Comparison of ENCODE assay signal across 9 mouse cellular contexts in the genomic region with DNA sequence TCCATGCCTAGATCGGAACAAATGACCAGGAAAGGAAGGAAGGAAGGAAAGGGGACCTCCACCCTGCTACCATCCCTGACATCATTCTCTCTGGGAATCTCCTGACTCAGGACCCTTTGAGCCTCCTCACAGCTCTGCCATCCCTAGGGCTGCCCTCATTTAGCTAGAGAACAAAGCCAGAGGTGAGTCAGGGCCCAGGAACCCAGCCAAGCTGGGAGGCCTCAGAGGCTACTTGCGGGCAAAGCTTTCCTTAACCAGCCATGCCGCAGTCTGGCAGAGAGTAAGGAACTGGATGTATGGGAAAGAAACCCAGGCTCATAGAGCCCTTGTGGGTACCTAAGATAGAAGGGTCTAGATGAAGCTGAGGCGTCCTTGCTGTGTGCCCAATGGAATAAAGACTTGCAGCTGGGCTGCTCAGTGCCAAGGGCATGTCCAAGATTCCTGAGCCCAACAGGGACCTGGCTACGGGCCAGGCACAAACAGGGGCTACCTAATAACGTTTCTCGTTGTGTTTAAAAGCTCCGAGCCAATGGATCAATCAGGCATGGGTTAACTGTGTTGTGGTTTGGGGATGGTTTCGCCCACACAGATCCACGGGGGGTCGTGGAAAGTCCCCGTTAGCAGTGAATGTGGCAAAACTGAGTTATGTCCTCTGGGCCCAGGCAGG. TPM values are rescaled to one million over a fixed set of nuclear protein-coding genes. Genes with fewer than 3 reads are reported as not detected.
DNase-seq lines count a peak whose midpoint lies in the region; ATAC-seq and TF ChIP-seq lines count a peak whose summit lies in the region.
"Had no signal": no experiment of that assay in that cellular context is flagged by ENCODE, and none has a peak within 500 bp of the region (broad histone marks: within the 10 kb centered on the region; RNA-seq: fewer than 3 reads in every experiment).

No protein-coding gene starts in this region.

- no peak for TF ChIP-seq POLR2A in heart, adult 2 months (IDR thresholded peaks at IDR 0.05; ENCODE audit: insufficient read depth, low read depth, low read length)

- ATAC-seq in embryonic facial prominence, embryonic 13.5 days (ENCODE audit: insufficient number of reproducible peaks, insufficient read depth, low FRiP score, low TSS enrichment, low read depth), result no peak
- no peak for ATAC-seq in intestine, embryonic 16.5 days

- no peak overlapping the region for H3K9ac ChIP-seq in heart, adult 2 months (ENCODE audit: low read depth, low read length)
- no peak overlapping the region for H3K9ac ChIP-seq in embryonic facial prominence, embryonic 13.5 days
- H3K9ac ChIP-seq in intestine, embryonic 16.5 days (ENCODE audit: low read depth, low read length), result no peak overlapping the region

- H3K27me3 ChIP-seq in heart, adult 2 months (ENCODE audit: control insufficient read depth, insufficient read depth, low read length), result no peaks in the 10 kb centered on the region
- H3K27me3 ChIP-seq in embryonic facial prominence, embryonic 13.5 days, result no peaks in the 10 kb centered on the region
- H3K27me3 ChIP-seq in intestine, embryonic 16.5 days (replicated peaks; ENCODE audit: control insufficient read depth, insufficient read depth, low read length), result no peaks in the 10 kb centered on the region

- no peak overlapping the region for H3K4me2 ChIP-seq in embryonic facial prominence, embryonic 13.5 days
- H3K4me2 ChIP-seq in intestine, embryonic 16.5 days (ENCODE audit: low read depth, low read length), result no peak overlapping the region

- no peak for TF ChIP-seq EP300 in heart, adult 2 months (IDR thresholded peaks at IDR 0.05; ENCODE audit: insufficient read depth, low read depth, low read length)

- no peaks in the 10 kb centered on the region for H3K79me2 ChIP-seq in heart, adult 2 months (replicated peaks; ENCODE audit: control insufficient read depth, insufficient read depth, low read length)

- 46% methylated on average over 12 of the region's 12 CpGs for WGBS in heart, adult 2 months
- 50% methylated on average over 12 of the region's 12 CpGs for WGBS in embryonic facial prominence, embryonic 13.5 days
- 66% methylated on average over 12 of the region's 12 CpGs for WGBS in intestine, embryonic 16.5 days

- TF ChIP-seq CTCF in heart, adult 2 months (IDR thresholded peaks at IDR 0.05), result no peak

- no peaks in the 10 kb centered on the region for H3K9me3 ChIP-seq in embryonic facial prominence, embryonic 13.5 days
- H3K9me3 ChIP-seq in intestine, embryonic 16.5 days (ENCODE audit: control insufficient read depth, low read length), result no peaks in the 10 kb centered on the region
- H3K9me3 ChIP-seq: G1E had no signal

- peak; percentile 64 to 78 for DNase-seq in heart, adult 2 months
- no peak for DNase-seq in heart, adult 8-10 months (ENCODE audit: low spot score)
- peak; percentile 94 for DNase-seq in MN1 (ENCODE audit: low spot score)
- DNase-seq in natural killer cell, adult 2 months (ENCODE audit: low spot score in 2 of 2), result no peak
- DNase-seq in spleen, postnatal 10 days (ENCODE audit: low spot score in 2 of 2), result no peak
- DNase-seq in frontal cortex, postnatal 14 days (ENCODE audit: low spot score in 2 of 2), result no peak

- no peak overlapping the region for H3K4me3 ChIP-seq in heart, adult 2 months
- no peak overlapping the region for H3K4me3 ChIP-seq in embryonic facial prominence, embryonic 13.5 days
- H3K4me3 ChIP-seq in intestine, embryonic 16.5 days (ENCODE audit: low read length), result no peak overlapping the region

- intact Hi-C loops in heart, adult 2 months (cut with DNase I), result loop anchor here (2.0 kb wide), 1 partner anchor 27 kb away; no protein-coding TSS in a partner anchor

- peak overlapping the region; percentile 43 for H3K27ac ChIP-seq in heart, adult 2 months
- peak overlapping the region; percentile 79 for H3K27ac ChIP-seq in embryonic facial prominence, embryonic 13.5 days
- peak overlapping the region; percentile 31; the same call in 1 of the 2 replicates for H3K27ac ChIP-seq in intestine, embryonic 16.5 days (ENCODE audit: low read length)

- no peaks in the 10 kb centered on the region for H3K36me3 ChIP-seq in heart, adult 2 months (ENCODE audit: control insufficient read depth, insufficient read depth, low read length)
- peaks cover 43% of the 10 kb centered on the region for H3K36me3 ChIP-seq in embryonic facial prominence, embryonic 13.5 days
- H3K36me3 ChIP-seq in intestine, embryonic 16.5 days (ENCODE audit: control insufficient read depth, insufficient read depth, low read length), result no peaks in the 10 kb centered on the region
- H3K36me3 ChIP-seq: G1E had no signal

- peaks cover 29% of the 10 kb centered on the region for H3K4me1 ChIP-seq in heart, adult 2 months (ENCODE audit: control insufficient read depth, insufficient read depth, low read length)
- H3K4me1 ChIP-seq in embryonic facial prominence, embryonic 13.5 days, result peaks cover 99% of the 10 kb centered on the region
- peaks cover 45% of the 10 kb centered on the region for H3K4me1 ChIP-seq in intestine, embryonic 16.5 days (ENCODE audit: control insufficient read depth, insufficient read depth, low read length)

RNA-seq across cellular contexts. Expression of gene Pdlim4, which starts 6.6 kb away (rescaled TPM):
- total RNA-seq in heart, adult 2 months (2021), result 10 to 100 TPM; 30.8 to 33.8 TPM
- polyA plus RNA-seq in heart, adult 2 months (2012; rRNA removed), result 57.6 and 58.2 TPM in 2 replicates
- total RNA-seq in heart, adult 8-10 months (2022), result 10 to 100 TPM; 29.1 to 39.9 (median 35.2) TPM
- 168 and 172 TPM in 2 replicates for polyA plus RNA-seq in embryonic facial prominence, embryonic 13.5 days (2015; fragmentation: Nextera tagmentation; extraction: Ambion mirVana)
- 35.7 and 37.8 TPM in 2 replicates for polyA plus RNA-seq in intestine, embryonic 16.5 days (2015; fragmentation: Nextera tagmentation; extraction: Ambion mirVana)
- polyA plus RNA-seq: G1E had no signal

RNA-seq across cellular contexts. Expression of gene Slc22a4, which starts 34.3 kb away (rescaled TPM):
- 1 to 10 TPM; 5.1 to 5.5 TPM for total RNA-seq in heart, adult 2 months (2021)
- 5.6 and 7.0 TPM in 2 replicates for polyA plus RNA-seq in heart, adult 2 months (2012; rRNA removed)
- total RNA-seq in heart, adult 8-10 months (2022), result 1 to 10 TPM; 4.8 to 7.1 (median 5.4) TPM
- polyA plus RNA-seq in embryonic facial prominence, embryonic 13.5 days (2015; fragmentation: Nextera tagmentation; extraction: Ambion mirVana), result 2.9 and 3.9 TPM in 2 replicates
- 0.87 and 1.4 TPM in 2 replicates for polyA plus RNA-seq in intestine, embryonic 16.5 days (2015; fragmentation: Nextera tagmentation; extraction: Ambion mirVana)
- total RNA-seq: G1E had no signal
- polyA plus RNA-seq: G1E had no signal

RNA-seq across cellular contexts. Expression of gene P4ha2, which starts 37.7 kb away (rescaled TPM):
- 10 to 100 TPM; 59.9 to 63.6 TPM for total RNA-seq in heart, adult 2 months (2021)
- 37.4 and 62.3 TPM in 2 replicates for polyA plus RNA-seq in heart, adult 2 months (2012; rRNA removed)
- total RNA-seq in heart, adult 8-10 months (2022), result 10 to 100 TPM; 57.4 to 71.1 (median 64.1) TPM
- polyA plus RNA-seq in embryonic facial prominence, embryonic 13.5 days (2015; fragmentation: Nextera tagmentation; extraction: Ambion mirVana), result 68.2 and 76.4 TPM in 2 replicates
- polyA plus RNA-seq in intestine, embryonic 16.5 days (2015; fragmentation: Nextera tagmentation; extraction: Ambion mirVana), result 43.7 and 46.2 TPM in 2 replicates
- polyA plus RNA-seq: G1E had no signal

Comparison
In these comparisons a context has a peak if more than half of its experiments do, and no peak if none do; other contexts are left out.
1. DNase-seq: peak in heart, adult 2 months (2 of 2) and MN1 (single experiment); none in heart, adult 8-10 months (single experiment), natural killer cell, adult 2 months (0 of 2), spleen, postnatal 10 days (0 of 2) and frontal cortex, postnatal 14 days (0 of 2).
2. Peak in every context shown above with its lines, with median percentiles within 50 percentile points of each other: H3K27ac ChIP-seq.